Mouse (Mus musculus) ES-Bruce4 (cell line): ENCODE measurements at regions not wholly inside any gene's neighbourhood (a gene's known extent, or its start where the extent isn't known, plus 50 kb on each side); places are given as distances from the start of the nearest gene placed in this dataset.

Experiments
- EP300 ChIP-seq: IDR thresholded peaks from 2 replicates; pipeline ENCODE4 v1.6.1; 2011; ENCODE audit warnings: low read depth, low read length; ENCODE audit not compliant: insufficient read depth
- POLR2A ChIP-seq: IDR thresholded peaks from one replicate; pipeline ENCODE4 v1.8.1; 2011; ENCODE audit warnings: low read length; ENCODE audit not compliant: insufficient read depth

- TF ChIP-seq POLR2A (no peak), EP300 (no peak)
Measured at GRCm38 (mm10) chr5:133885507-133885906, 214.0 kb upstream of the Castor2 start.
